Mouse (Mus musculus): ENCODE data around the gene Cuedc1.

The Cuedc1 gene

GRCm38 (mm10) chr11:88118817-88119642 lies 21.2 kb downstream of the Cuedc1 start:
- DNase-seq, result no peak

GRCm38 (mm10) chr11:88122545-88122944 lies 24.7 kb downstream of the Cuedc1 start:
- DNase-seq, result no peak

- no peak for DNase-seq
Observed at GRCm38 (mm10) chr11:88123021-88123420, 25.2 kb downstream of the Cuedc1 start.

DNA sequence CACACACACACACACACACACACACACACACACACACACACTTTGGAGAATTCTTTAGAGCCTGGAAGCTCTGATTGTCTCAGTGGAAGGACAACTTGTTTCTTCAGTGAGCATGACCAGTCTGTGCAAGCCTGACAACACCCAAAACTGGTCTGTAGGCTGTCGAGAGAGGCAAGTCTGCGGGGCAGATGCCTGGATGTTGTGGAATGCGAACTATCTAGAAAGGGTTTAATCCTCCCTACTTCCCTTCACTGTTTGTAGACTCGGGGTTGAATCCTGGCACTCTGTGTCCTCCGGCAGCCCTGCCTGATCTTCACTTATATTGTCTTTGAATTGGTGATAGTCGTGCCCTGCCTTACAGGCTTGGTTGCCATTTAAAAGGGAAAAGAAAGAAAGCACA lies 25.9 kb downstream of the Cuedc1 start:
- no peak for DNase-seq

DNA sequence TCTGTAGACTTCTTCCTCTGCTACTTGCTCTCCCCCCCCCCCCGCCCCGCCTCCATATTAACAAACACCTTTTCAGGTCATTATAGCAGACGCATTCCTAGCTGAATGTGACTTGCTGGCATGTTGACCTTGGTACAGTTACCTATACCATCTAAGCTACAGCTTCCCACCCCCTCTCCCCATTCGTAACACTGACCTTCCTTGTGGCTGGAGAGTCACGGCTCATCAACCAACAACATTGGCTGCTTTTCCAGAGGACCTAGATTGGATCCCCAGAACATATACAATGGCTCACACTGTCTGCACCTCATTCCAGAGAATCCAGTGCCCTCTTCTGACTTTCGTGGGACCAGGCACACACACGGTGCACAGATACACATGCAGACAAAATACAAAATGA lies 27.6 kb downstream of the Cuedc1 start:
- DNase-seq, result no peak

GRCm38 (mm10) chr11:88126306-88126793 lies 28.5 kb downstream of the Cuedc1 start:
- DNase-seq, result no peak

DNA sequence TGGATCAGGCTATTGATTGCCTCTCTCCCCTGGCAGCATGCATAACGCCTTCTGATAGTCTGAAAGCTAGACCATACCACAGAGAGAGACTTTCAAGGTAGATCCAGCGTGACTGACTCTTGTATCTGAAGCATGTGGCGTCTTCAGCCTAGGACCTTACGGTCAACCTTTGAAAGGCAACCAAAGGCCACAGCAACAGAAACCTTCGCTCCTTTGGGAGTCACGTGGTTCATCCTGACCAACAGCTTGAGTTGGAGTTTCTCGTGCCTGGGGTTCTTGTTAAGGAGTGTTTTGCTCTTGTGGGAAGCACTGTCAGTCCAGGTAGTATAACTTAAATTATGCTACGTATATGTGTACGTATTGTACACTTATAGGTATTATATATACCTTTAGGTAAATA lies 30.6 kb downstream of the Cuedc1 start:
- no peak for DNase-seq

GRCm38 (mm10) chr11:88129281-88129680 lies 31.4 kb downstream of the Cuedc1 start:
- no peak for DNase-seq

DNA sequence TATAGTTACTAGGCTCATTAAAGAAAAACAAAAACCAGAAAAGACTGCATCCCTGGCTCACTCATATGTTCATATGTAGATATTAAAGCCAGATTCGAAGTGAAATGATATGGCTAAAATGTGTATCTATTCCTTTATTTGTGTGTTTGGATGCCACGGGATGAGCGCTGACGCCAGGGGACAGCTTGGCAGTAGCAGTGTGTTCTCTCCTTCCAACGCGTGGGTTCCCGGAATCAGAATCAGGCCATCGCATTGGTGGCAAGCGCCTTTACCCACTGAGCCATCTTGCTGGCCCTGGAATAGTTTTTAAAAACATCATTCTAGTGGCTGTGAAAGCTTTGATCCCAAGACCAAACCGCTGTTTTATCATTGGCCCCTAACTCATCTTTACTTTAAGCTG lies 32.1 kb downstream of the Cuedc1 start:
- DNase-seq, result no peak

DNA sequence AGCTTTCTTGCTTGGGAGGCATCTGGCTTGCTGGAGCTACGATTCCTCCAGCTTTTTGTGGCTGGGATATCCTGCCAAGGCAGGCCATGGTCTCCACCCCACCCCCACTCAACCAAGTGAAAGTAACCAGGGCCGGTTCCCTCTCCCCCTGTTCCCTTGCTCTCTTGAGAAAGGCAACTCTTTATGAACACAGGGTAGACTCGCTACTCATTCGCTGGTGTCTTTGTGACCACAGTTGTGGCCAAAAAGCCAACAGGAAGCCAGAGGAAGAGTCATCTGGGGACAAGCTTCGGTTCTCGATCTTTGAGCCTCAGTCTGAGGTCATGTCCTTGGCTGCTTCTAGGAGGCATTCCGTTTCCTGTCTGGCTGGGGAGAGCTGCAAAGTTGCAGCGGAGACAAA lies 34.0 kb downstream of the Cuedc1 start:
- peak; percentile 43 for DNase-seq

DNA sequence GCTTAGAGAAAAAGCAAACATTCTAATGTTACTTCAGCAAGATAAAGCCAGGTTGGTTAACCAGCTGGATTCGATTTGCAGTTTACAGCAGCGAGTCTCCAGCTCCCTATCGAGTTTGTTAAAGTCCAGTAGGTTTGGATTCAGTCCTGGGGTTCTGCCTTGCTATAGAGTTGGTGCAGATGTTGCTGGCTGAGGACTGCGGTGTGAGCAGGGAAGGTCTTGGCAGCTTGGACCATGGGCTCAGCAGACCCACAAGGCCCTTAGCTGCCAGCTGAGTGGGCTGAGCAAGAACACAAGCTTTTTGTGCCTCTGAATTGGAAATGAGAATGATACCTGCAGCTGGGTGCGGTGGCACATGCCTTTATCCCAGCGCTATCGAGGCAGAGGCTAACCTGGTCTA lies 37.4 kb downstream of the Cuedc1 start:
- no peak for DNase-seq

GRCm38 (mm10) chr11:88137814-88138425 lies 40.1 kb downstream of the Cuedc1 start:
- DNase-seq, result no peak

- DNase-seq, result no peak
Observed at GRCm38 (mm10) chr11:88139256-88139861, 41.5 kb downstream of the Cuedc1 start.

- peak; percentile 14 for DNase-seq
Observed at GRCm38 (mm10) chr11:88140066-88141060, 42.5 kb downstream of the Cuedc1 start.

GRCm38 (mm10) chr11:88142362-88142761 lies 44.5 kb downstream of the Cuedc1 start:
- no peak for DNase-seq

DNA sequence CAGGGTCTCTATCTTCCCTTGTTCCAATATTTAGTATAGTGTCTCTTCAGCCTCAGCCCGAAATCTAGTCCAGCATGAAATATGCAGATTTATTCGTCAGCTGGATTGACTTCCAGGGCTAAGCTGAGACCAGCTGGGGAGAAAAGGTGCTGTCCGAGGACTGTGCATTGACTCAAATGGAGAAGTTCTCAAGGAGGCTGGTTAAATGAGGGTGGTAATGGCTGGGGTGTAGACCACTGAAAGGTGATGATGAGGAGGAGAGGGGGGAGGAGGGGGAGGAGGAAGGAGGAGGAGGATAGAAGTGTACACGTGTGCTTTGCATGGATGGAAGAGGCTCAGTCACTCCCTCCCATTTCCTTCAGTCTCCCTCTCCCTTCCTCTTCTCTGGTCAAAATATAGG lies 46.2 kb downstream of the Cuedc1 start:
- DNase-seq, result no peak

DNA sequence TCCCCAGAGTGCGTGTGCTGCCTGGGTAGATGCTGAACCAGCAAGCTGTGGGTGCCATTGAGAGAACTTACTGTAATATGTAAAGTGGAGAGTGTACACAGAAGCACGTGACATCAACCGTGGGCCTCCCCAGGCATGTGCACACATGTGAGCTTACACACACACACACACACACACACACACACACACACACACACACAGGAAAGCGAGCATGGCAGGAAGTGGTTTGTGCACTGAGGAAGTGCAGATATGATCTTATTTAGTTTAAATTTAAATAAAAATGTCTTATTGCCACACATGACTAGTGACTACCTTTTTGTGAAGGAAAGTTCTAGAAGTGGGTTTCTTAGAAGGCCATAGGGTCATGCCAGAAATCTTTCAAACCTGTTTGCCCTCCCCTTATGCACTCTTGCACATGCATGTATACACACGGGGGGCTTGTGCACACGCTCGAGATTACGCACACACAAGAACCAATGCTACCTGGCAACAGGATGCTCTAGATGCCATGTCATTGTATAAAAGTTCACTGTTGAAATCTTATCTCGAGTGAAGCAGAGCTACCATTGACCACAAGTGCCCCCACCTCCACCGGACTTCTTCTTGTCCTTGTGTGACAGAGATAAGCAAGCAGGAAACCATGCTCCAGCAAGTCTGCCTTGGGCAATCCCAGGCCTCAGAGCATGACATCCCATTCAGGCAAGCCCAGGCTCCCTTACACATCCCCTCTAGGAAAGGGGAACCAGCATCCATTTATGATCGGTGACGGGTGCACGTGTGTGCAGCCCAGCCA lies 47.6 kb downstream of the Cuedc1 start:
- DNase-seq, result peak; percentile 79

DNA sequence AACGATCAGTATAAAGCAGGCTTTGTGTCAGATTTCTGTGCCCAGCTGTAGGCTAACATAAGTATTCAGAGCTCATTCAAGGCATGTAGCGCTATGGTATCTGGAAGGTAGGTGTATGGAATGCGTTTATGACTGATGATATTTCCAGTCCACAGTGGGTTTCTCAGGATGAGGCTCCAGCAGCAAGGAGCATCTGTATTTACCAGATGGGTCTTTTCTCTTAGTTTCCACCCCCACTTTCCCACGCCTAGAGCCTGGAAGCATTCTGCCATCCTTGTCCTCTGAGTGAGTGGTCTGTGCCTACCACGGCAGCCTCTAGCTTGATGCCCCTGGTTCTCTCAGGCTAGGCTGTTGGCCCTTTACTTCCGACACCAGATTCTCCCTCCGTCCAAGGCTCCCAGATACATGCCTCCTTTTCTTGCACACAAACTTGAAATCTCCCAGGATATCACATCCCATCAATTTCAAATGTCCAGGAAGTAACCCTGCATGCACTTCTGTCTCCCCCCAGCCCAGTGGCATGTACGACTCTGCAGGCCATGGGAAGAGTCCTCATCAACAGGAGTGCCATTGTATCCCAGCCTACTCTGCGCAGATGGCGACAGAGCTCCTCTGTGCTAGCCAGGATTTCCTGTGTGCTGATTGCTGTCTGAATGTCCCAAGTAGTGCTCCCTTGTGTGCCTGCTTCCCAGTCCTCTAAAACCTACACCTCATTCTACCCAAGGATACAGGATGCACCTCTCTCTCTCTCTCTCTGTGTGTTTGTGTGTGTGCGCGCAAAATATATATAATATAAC lies 48.6 kb downstream of the Cuedc1 start:
- no peak for DNase-seq

DNA sequence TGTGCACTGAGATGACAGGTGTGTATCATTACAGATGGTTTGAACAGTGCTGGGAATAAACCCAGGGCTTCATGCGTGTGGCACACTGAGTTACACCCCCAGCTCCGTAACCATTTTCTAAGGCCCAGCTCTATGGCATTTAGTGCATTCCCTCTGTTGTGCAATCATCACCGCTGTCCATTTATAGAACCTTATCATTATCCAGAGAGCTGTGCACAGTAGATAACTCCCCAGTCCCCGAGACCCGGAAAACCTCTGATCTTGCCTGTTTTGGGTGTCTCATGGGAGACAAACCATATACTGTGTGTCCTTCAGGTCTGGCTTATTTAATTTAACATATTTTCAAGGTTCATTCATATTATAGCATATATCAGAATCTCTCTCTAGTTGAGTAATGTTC lies 49.5 kb downstream of the Cuedc1 start:
- no peak for DNase-seq

- no peak for DNase-seq
Observed at GRCm38 (mm10) chr11:88148015-88148637, 50.3 kb downstream of the Cuedc1 start.

Measured in thymus, postnatal 14 days (tissue).